Mouse (Mus musculus) heart, postnatal 0 days (tissue): ENCODE measurements around the gene Dpy19l3.

ENCODE experiments used
- CTCF ChIP-seq: IDR thresholded peaks from 2 replicates; pipeline ENCODE4 v1.5.1; 2016; ENCODE audit warnings: antibody characterized with exemption, control low read depth, low read depth
- EP300 ChIP-seq: IDR thresholded peaks from 2 replicates; pipeline ENCODE4 v1.6.1; 2016; ENCODE audit warnings: antibody characterized with exemption, low read depth

DNA sequence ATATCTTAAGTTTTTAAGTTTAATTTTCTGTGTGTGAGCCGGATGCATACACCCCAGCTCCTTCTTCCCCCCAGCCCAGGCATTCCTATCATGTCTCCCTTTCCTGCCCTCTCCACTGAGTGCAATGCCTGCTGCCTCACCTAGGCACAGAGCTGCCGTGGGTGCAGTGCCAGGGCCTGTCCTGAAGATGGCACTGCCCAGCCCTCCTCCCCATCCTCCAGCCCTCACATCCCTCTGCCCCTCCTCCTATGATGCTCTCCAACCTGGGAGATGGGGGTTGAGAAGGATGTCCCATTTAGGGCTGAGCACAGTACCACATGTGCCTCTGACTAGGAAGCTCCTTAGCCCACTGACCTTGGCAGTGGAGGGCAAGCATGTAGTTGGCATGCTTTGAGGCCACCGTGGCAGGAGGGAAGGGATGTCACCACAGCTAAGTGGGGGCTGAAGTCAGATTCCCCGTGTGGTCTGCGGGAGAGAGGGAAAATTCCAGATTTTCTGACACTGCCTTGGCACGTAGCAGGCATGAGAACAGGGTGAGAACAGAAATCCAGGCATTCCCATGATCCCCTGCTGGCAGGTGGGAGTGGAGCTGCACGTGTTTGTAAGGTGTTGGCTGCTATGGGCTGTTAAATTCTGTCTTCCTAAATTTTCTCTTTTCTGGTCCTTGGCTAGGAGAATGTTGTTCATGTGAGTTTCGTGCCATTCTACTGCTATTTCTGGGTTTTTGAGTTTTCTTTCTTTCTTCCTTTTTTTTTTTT, 35.7 kb downstream of the Dpy19l3 start:
- TF ChIP-seq CTCF (peak; percentile 22), EP300 (no peak)
